Mouse (Mus musculus) MEL (cell line): ENCODE data around the gene Clpsl2. TPM values are rescaled to one million over a fixed set of nuclear protein-coding genes. Genes with fewer than 3 reads are reported as not detected.

ENCODE experiments used
- DNase-seq: peaks from one replicate; pipeline ENCODE4 v3.0.0; 2011; ENCODE audit warnings: low read depth, low spot score
- H3K27ac ChIP-seq: 2 replicates; pipeline ENCODE4 v1.5.1; 2012; ENCODE audit warnings: low read depth, mild to moderate bottlenecking, control low read depth, low read length, moderate library complexity; ENCODE audit not compliant: control insufficient read depth
- H3K27me3 ChIP-seq, 2 experiments: fragments of 150-350 bp in 1 of 2; sonication (generic) in 1 of 2; 2 replicates each; pipeline ENCODE4 v1.6.1; 2012; ENCODE audit warnings: low read length in 2 of 2, mild to moderate bottlenecking in 2 of 2, improper control_type of control experiment in 1 of 2, moderate library complexity in 1 of 2; ENCODE audit not compliant: insufficient read depth in 2 of 2, control insufficient read depth in 1 of 2
- H3K36me3 ChIP-seq, 2 experiments: 2 replicates each; pipeline ENCODE4 v1.6.1; 2012 to 2014; ENCODE audit warnings: low read length in 2 of 2, improper control_type of control experiment in 1 of 2, inconsistent platforms in 1 of 2, mild to moderate bottlenecking in 1 of 2; ENCODE audit not compliant: insufficient read depth in 2 of 2, control insufficient read depth in 1 of 2
- H3K4me1 ChIP-seq, 2 experiments: fragments of 150-350 bp in 1 of 2; sonication (generic) in 1 of 2; 2 replicates each; pipeline ENCODE4 v1.6.1; 2012; ENCODE audit warnings: low read length in 2 of 2, improper control_type of control experiment in 1 of 2, mild to moderate bottlenecking in 1 of 2; ENCODE audit not compliant: insufficient read depth in 2 of 2, control insufficient read depth in 1 of 2
- H3K4me3 ChIP-seq, 2 experiments: fragments of 150-350 bp in 1 of 2; sonication (generic) in 1 of 2; 2 replicates each; pipeline ENCODE4 v1.5.1; 2012; ENCODE audit warnings: low read depth in 2 of 2, low read length in 2 of 2, mild to moderate bottlenecking in 2 of 2, moderate library complexity in 2 of 2, control low read depth in 1 of 2, improper control_type of control experiment in 1 of 2; ENCODE audit not compliant: control insufficient read depth in 1 of 2, insufficient read depth in 1 of 2
- H3K79me2 ChIP-seq: 2 replicates; pipeline ENCODE4 v1.6.1; 2012; ENCODE audit warnings: mild to moderate bottlenecking, low read length, moderate library complexity; ENCODE audit not compliant: control insufficient read depth, poor library complexity, insufficient read depth
- H3K9ac ChIP-seq: 2 replicates; pipeline ENCODE4 v1.6.1; 2012; ENCODE audit warnings: low read depth, mild to moderate bottlenecking, control low read depth, low read length, moderate library complexity; ENCODE audit not compliant: control insufficient read depth, poor library complexity, severe bottlenecking
- H3K9me3 ChIP-seq: fragments of 150-350 bp; sonication (generic); replicated peaks from 2 replicates; pipeline ENCODE4 v1.6.1; 2012; ENCODE audit warnings: mild to moderate bottlenecking, low read length, improper control_type of control experiment, moderate library complexity; ENCODE audit not compliant: insufficient read depth
- BHLHE40 ChIP-seq: IDR thresholded peaks from 2 replicates; pipeline ENCODE4 v1.6.1; 2012; ENCODE audit warnings: low read depth, mild to moderate bottlenecking, inconsistent platforms, low read length, improper control_type of control experiment, borderline replicate concordance
- CHD1 ChIP-seq: IDR thresholded peaks from 2 replicates; pipeline ENCODE4 v1.6.1; 2012; ENCODE audit warnings: low read depth, mild to moderate bottlenecking, inconsistent platforms, low read length, improper control_type of control experiment
- CTCF ChIP-seq, 3 experiments: IDR thresholded peaks in 2 of 3; conservative IDR thresholded peaks in 1 of 3; 2 replicates each; pipeline ENCODE4 v1.5.1; 2011 to 2012; ENCODE audit warnings: low read length in 3 of 3, low read depth in 2 of 3, mild to moderate bottlenecking in 2 of 3, improper control_type of control experiment in 1 of 3, inconsistent platforms in 1 of 3, mixed read lengths in 1 of 3, moderate library complexity in 1 of 3; ENCODE audit not compliant: control insufficient read depth in 1 of 3, insufficient read depth in 1 of 3, poor library complexity in 1 of 3, severe bottlenecking in 1 of 3
- ELF1 ChIP-seq: IDR thresholded peaks from 2 replicates; pipeline ENCODE4 v1.6.1; 2014; ENCODE audit warnings: low read depth, mild to moderate bottlenecking, inconsistent platforms, low read length, improper control_type of control experiment, moderate library complexity
- EP300 ChIP-seq, 2 experiments: IDR thresholded peaks; 2 replicates each; pipeline ENCODE4 v1.6.1; 2011; ENCODE audit warnings: improper control_type of control experiment in 2 of 2, low read length in 2 of 2, low read depth in 1 of 2, mild to moderate bottlenecking in 1 of 2
- ETS1 ChIP-seq: IDR thresholded peaks from 2 replicates; pipeline ENCODE4 v1.6.1; 2012; ENCODE audit warnings: low read depth, mild to moderate bottlenecking, inconsistent platforms, low read length, improper control_type of control experiment, moderate library complexity
- JUND ChIP-seq: IDR thresholded peaks from 2 replicates; pipeline ENCODE4 v1.6.1; 2011; ENCODE audit warnings: low read depth, mild to moderate bottlenecking, improper control_type of control experiment, low read length
- MAZ ChIP-seq: IDR thresholded peaks from 2 replicates; pipeline ENCODE4 v1.6.1; 2012; ENCODE audit warnings: low read depth, mild to moderate bottlenecking, inconsistent platforms, low read length, improper control_type of control experiment
- MYB ChIP-seq: IDR thresholded peaks from 2 replicates; pipeline ENCODE4 v1.6.1; 2011; ENCODE audit warnings: mild to moderate bottlenecking, low read depth, low read length, improper control_type of control experiment
- POLR2A ChIP-seq, 2 experiments: IDR thresholded peaks; 2 replicates each; pipeline ENCODE4 v1.6.1; 2011 to 2012; ENCODE audit warnings: low read length in 2 of 2, mild to moderate bottlenecking in 2 of 2, control low read depth in 1 of 2, improper control_type of control experiment in 1 of 2, low read depth in 1 of 2, moderate library complexity in 1 of 2; ENCODE audit not compliant: control insufficient read depth in 1 of 2, insufficient read depth in 1 of 2, poor library complexity in 1 of 2
- TBP ChIP-seq: IDR thresholded peaks from 2 replicates; pipeline ENCODE4 v1.8.0; 2011; ENCODE audit warnings: low read depth, low read length, improper control_type of control experiment
- UBTF ChIP-seq: IDR thresholded peaks from 2 replicates; pipeline ENCODE4 v1.6.1; 2012; ENCODE audit warnings: low read depth, mild to moderate bottlenecking, inconsistent platforms, low read length, improper control_type of control experiment, moderate library complexity, borderline replicate concordance; ENCODE audit not compliant: insufficient read depth
- USF1 ChIP-seq: IDR thresholded peaks from 2 replicates; pipeline ENCODE4 v1.6.1; 2014; ENCODE audit warnings: low read depth, mild to moderate bottlenecking, inconsistent platforms, low read length, improper control_type of control experiment, moderate library complexity
- ZKSCAN1 ChIP-seq: IDR thresholded peaks from 2 replicates; pipeline ENCODE4 v1.6.1; 2012; ENCODE audit warnings: low read depth, mild to moderate bottlenecking, inconsistent platforms, low read length, improper control_type of control experiment, moderate library complexity
- ZMIZ1 ChIP-seq: IDR thresholded peaks from 2 replicates; pipeline ENCODE4 v1.6.1; 2012; ENCODE audit warnings: low read depth, mild to moderate bottlenecking, inconsistent platforms, low read length, improper control_type of control experiment, moderate library complexity
- ZNF384 ChIP-seq: IDR thresholded peaks from 2 replicates; pipeline ENCODE4 v1.6.1; 2012; ENCODE audit warnings: low read depth, mild to moderate bottlenecking, inconsistent platforms, low read length, improper control_type of control experiment
- polyA plus RNA-seq, 2 experiments: library from polyadenylated mRNA; stranded (reverse) in 1 of 2; unstranded in 1 of 2; fragments of >175 nt in 1 of 2; fragments of >200 nt in 1 of 2; gene quantifications; 2 replicates each; pipeline versions ENCODE4 v1.2.1 to v1.2.4; 2012; ENCODE audit warnings: low replicate concordance in 2 of 2, low read depth in 1 of 2; ENCODE audit not compliant: insufficient read length in 2 of 2, insufficient read depth in 1 of 2, missing spikeins in 1 of 2
- total RNA-seq: library from RNA; depleted of rRNA; stranded (reverse); fragments of 300-350 nt; gene quantifications from 2 replicates; pipeline ENCODE4 v1.2.3, GENCODE M21; 2012

Gene Clpsl2
- total and polyA plus RNA-seq, 3 experiments: not detected

DNA sequence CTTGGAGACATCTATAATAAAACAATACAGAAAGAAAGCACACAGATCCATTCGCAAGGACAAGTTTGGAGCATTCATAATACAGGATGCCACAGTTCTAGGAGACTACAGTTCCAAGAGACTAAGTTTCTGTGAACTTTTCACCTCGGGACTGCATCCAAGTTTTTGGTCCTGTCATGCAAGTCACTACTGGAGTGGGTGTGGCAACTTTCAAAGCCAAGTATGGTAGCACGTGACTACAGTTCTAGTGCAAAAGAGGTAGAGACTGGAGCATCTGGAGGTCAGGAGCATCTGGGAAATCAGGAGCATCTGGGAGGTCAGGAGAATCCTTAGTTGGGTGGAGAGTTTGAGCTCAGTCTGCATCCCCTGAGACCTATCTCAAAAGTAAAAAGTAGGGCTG lies 22.7 kb downstream of the Clpsl2 start:
- H3K4me1 ChIP-seq: no peaks in the 10 kb centered on the region
- H3K79me2 ChIP-seq: no peaks in the 10 kb centered on the region
- no peak overlapping the region for H3K4me3 ChIP-seq
- DNase-seq: no peak
- peaks cover 0 to 2% of the 10 kb centered on the region in 2 experiments; a peak in 1 of 4 replicates for H3K27me3 ChIP-seq
- H3K9ac ChIP-seq: no peak overlapping the region
- no peaks in the 10 kb centered on the region for H3K9me3 ChIP-seq
- H3K36me3 ChIP-seq: no peaks in the 10 kb centered on the region
- no peak overlapping the region for H3K27ac ChIP-seq
- TF ChIP-seq EP300 (IDR thresholded peaks at IDR 0.05; ENCODE audit: low read depth in 1 of 2, low read length in 2 of 2) (no peak), USF1 (peak; percentile 55)

GRCm38 (mm10) chr17:28572521-28572920 lies 23.3 kb downstream of the Clpsl2 start:
- peaks cover 0 to 2% of the 10 kb centered on the region in 2 experiments; a peak in 1 of 4 replicates for H3K27me3 ChIP-seq
- no peak overlapping the region for H3K27ac ChIP-seq
- TF ChIP-seq JUND (no peak), EP300 (IDR thresholded peaks at IDR 0.05; ENCODE audit: low read depth in 1 of 2, low read length in 2 of 2) (no peak), CHD1 (no peak), POLR2A (IDR thresholded peaks at IDR 0.05; ENCODE audit: control insufficient read depth in 1 of 2, insufficient read depth in 1 of 2, low read depth in 1 of 2, low read length in 2 of 2, poor library complexity in 1 of 2) (no peak)

DNA sequence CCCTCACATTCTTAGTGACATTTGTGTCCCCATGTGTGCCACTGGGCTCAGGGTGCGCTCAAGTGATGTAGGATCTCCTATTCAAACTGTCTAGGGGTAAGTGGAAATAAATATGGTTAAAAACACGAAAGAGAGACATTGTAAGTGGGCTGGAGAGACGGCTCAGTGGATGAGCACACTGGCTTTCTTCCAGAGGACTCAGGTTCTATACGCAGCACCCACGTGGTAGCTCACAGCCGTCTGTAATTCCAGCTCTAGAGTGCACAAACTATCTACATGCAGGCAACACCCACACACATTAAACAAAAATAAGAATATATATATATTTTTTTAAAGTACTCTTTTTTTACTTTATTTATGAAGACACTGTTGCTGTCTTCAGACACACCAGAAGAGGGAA lies 23.7 kb downstream of the Clpsl2 start:
- Histone ChIP-seq H3K4me1 (no peaks in the 10 kb centered on the region), H3K9me3 (no peaks in the 10 kb centered on the region), H3K4me3 (no peak overlapping the region), H3K27ac (no peak overlapping the region), H3K9ac (no peak overlapping the region), H3K36me3 (no peaks in the 10 kb centered on the region), H3K79me2 (no peaks in the 10 kb centered on the region), H3K27me3 (peaks cover 0 to under 1% of the 10 kb centered on the region in 2 experiments; a peak in 1 of 4 replicates)
- no peak for DNase-seq
- TF ChIP-seq MAZ (no peak), ETS1 (no peak), ZKSCAN1 (no peak), ELF1 (no peak), UBTF (no peak), CTCF (IDR thresholded peaks at IDR 0.05 in 2 of 3, conservative IDR thresholded peaks at IDR 0.05 in 1 of 3; ENCODE audit: control insufficient read depth in 1 of 3, insufficient read depth in 1 of 3, low read depth in 2 of 3, low read length in 3 of 3, poor library complexity in 1 of 3, severe bottlenecking in 1 of 3) (no peak), ZNF384 (no peak), BHLHE40 (no peak), TBP (no peak), MYB (no peak), ZMIZ1 (no peak)

More at GRCm38 (mm10) chr17:28572521-28572920, 23.3 kb downstream of the Clpsl2 start:
- Histone ChIP-seq H3K36me3 (no peaks in the 10 kb centered on the region), H3K4me1 (no peaks in the 10 kb centered on the region), H3K9me3 (no peaks in the 10 kb centered on the region), H3K79me2 (no peaks in the 10 kb centered on the region), H3K4me3 (no peak overlapping the region), H3K9ac (no peak overlapping the region)
- no peak for DNase-seq
